Mouse (Mus musculus) C2C12 (cell line): Measurements from ENCODE around the gene Sec16a. TPM values are rescaled to one million over a fixed set of nuclear protein-coding genes. Genes with fewer than 3 reads are reported as not detected.

Experiments used
- H3K27me3 ChIP-seq: one replicate; pipeline ENCODE4 v1.6.1; 2011; ENCODE audit not compliant: control insufficient read depth, insufficient read depth, insufficient read length
- H3K36me3 ChIP-seq: one replicate; pipeline ENCODE4 v1.6.1; 2011; ENCODE audit not compliant: control insufficient read depth, insufficient read depth
- H3K4me3 ChIP-seq: one replicate; pipeline ENCODE4 v1.5.1; 2011; ENCODE audit warnings: mild to moderate bottlenecking, control low read depth; ENCODE audit not compliant: poor library complexity, insufficient read depth, severe bottlenecking
- H3K79me2 ChIP-seq: one replicate; pipeline ENCODE4 v1.6.1; 2011; ENCODE audit not compliant: control insufficient read depth, insufficient read depth
- H3K79me3 ChIP-seq: one replicate; pipeline ENCODE4 v1.6.1; 2011; ENCODE audit warnings: low read depth, control low read depth
- H3ac ChIP-seq: one replicate; pipeline ENCODE3; 2011; ENCODE audit warnings: low read depth; ENCODE audit not compliant: control insufficient read depth, insufficient read length
- CEBPB ChIP-seq: IDR thresholded peaks from one replicate; pipeline ENCODE4 v1.6.1; 2011; ENCODE audit warnings: low read depth, mild to moderate bottlenecking, control low read depth, moderate library complexity
- CTCF ChIP-seq: IDR thresholded peaks from one replicate; pipeline ENCODE4 v1.5.1; 2011; ENCODE audit not compliant: control insufficient read depth, insufficient read depth, insufficient read length
- FOSL1 ChIP-seq: IDR thresholded peaks from one replicate; pipeline ENCODE4 v1.8.0; 2011; ENCODE audit warnings: mild to moderate bottlenecking, low read length; ENCODE audit not compliant: poor library complexity, insufficient read depth, severe bottlenecking
- MAX ChIP-seq: IDR thresholded peaks from one replicate; pipeline ENCODE4 v1.6.1; 2011; ENCODE audit warnings: mild to moderate bottlenecking, control low read depth
- MYOD1 ChIP-seq: IDR thresholded peaks from one replicate; pipeline ENCODE4 v1.6.1; 2011; ENCODE audit warnings: low read depth; ENCODE audit not compliant: control insufficient read depth, insufficient read length
- MYOG ChIP-seq: IDR thresholded peaks from one replicate; pipeline ENCODE4 v1.6.1; 2011; ENCODE audit not compliant: control insufficient read depth, insufficient read length; ENCODE audit errors: extremely low read depth
- USF1 ChIP-seq: IDR thresholded peaks from one replicate; pipeline ENCODE4 v1.6.1; 2011; ENCODE audit warnings: low read depth, mild to moderate bottlenecking, control low read depth, moderate library complexity
- polyA plus RNA-seq: library from polyadenylated mRNA; unstranded; fragments of >200 nt; fragmentation: generic; extraction: Trizol; gene quantifications from one replicate; pipeline ENCODE4 v1.2.1, GENCODE M21; 2012; ENCODE audit warnings: missing spikeins

The Sec16a gene
- polyA plus RNA-seq, 1 experiment, result 19.5 TPM

- Histone ChIP-seq H3K27me3 (no peaks in the 10 kb centered on the region), H3ac (no peak overlapping the region), H3K36me3 (no peaks in the 10 kb centered on the region), H3K79me3 (no peaks in the 10 kb centered on the region), H3K79me2 (peaks cover under 1% of the 10 kb centered on the region), H3K4me3 (no peak overlapping the region)
- TF ChIP-seq CTCF (no peak), MAX (no peak), CEBPB (no peak), USF1 (no peak), MYOD1 (no peak), MYOG (no peak), FOSL1 (no peak)
Measured at GRCm38 (mm10) chr2:26487322-26488021, 42.5 kb upstream of the Sec16a start.

DNA sequence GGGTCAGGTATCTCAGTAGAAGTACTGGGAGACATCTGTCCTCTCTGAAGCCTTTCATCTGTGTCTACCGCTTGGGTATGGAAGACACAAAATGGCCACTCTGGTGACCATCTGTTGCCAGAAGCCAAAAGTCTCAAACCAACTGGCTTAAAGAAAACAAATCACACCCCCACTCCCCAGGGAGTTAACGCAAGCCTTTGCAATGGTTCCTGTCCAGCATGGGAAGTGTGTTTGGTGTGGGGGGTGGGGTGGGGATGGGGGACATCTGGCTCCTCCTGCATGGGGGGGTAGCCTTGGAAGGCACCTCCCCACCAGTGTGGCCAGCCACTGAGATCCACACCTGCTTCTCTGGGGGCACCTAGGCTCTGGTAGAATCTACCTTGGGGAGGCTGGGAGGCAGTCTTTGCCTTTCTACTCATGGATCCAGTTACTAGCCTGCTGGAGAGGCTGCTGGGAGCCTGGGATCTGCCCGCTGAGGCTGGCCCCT, 41.9 kb upstream of the Sec16a start:
- H3K79me3 ChIP-seq, result no peaks in the 10 kb centered on the region
- no peak for TF ChIP-seq FOSL1
- TF ChIP-seq CEBPB, result no peak
- no peak for TF ChIP-seq USF1
- no peak for TF ChIP-seq CTCF
- TF ChIP-seq MAX, result no peak
- no peak for TF ChIP-seq MYOG
- no peak for TF ChIP-seq MYOD1
- no peaks in the 10 kb centered on the region for H3K79me2 ChIP-seq
- no peaks in the 10 kb centered on the region for H3K36me3 ChIP-seq
- no peak overlapping the region for H3ac ChIP-seq
- H3K27me3 ChIP-seq, result no peaks in the 10 kb centered on the region
- H3K4me3 ChIP-seq, result no peak overlapping the region

- no peaks in the 10 kb centered on the region for H3K79me3 ChIP-seq
- TF ChIP-seq CTCF (no peak), MAX (no peak), MYOD1 (no peak), MYOG (no peak), USF1 (no peak), FOSL1 (no peak), CEBPB (no peak)
Measured at GRCm38 (mm10) chr2:26486264-26486810, 41.3 kb upstream of the Sec16a start.

GRCm38 (mm10) chr2:26485710-26486109, 40.7 kb upstream of the Sec16a start:
- TF ChIP-seq FOSL1 (no peak), MYOG (no peak), CTCF (no peak), USF1 (no peak), MYOD1 (no peak), CEBPB (no peak), MAX (no peak)
- Histone ChIP-seq H3K27me3 (no peaks in the 10 kb centered on the region), H3K4me3 (no peak overlapping the region), H3K79me2 (no peaks in the 10 kb centered on the region), H3K79me3 (no peaks in the 10 kb centered on the region), H3ac (no peak overlapping the region), H3K36me3 (no peaks in the 10 kb centered on the region)

More at GRCm38 (mm10) chr2:26486264-26486810, 41.3 kb upstream of the Sec16a start:
- no peak overlapping the region for H3ac ChIP-seq
- no peak overlapping the region for H3K4me3 ChIP-seq
- no peaks in the 10 kb centered on the region for H3K36me3 ChIP-seq
- no peaks in the 10 kb centered on the region for H3K79me2 ChIP-seq
- no peaks in the 10 kb centered on the region for H3K27me3 ChIP-seq

GRCm38 (mm10) chr2:26485278-26485677, 40.3 kb upstream of the Sec16a start:
- no peak for TF ChIP-seq FOSL1
- TF ChIP-seq MYOD1, result peak; percentile 32
- TF ChIP-seq MAX, result no peak
- no peak for TF ChIP-seq CEBPB
- Histone ChIP-seq H3ac (no peak overlapping the region), H3K27me3 (no peaks in the 10 kb centered on the region), H3K79me2 (no peaks in the 10 kb centered on the region), H3K36me3 (no peaks in the 10 kb centered on the region), H3K4me3 (no peak overlapping the region), H3K79me3 (no peaks in the 10 kb centered on the region)

DNA sequence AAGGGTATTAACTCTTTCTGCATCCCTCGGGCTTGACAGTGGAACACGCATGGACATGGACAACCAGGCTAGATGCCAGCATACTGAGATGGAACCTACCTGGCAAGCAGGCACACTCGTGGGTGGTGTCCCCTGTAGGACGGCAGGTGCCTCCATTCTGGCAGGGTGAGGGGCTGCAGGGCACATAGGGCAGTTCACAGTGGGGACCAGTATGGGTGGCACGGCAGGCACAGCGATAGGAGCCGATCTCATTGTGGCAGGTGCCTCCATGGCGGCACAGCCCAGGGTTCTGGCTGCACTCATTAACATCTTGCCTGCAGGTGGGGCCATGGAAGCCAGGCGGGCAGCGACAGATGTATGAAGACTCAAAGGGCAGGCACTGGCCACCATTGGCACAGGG, 39.2 kb upstream of the Sec16a start:
- no peaks in the 10 kb centered on the region for H3K36me3 ChIP-seq
- no peaks in the 10 kb centered on the region for H3K27me3 ChIP-seq
- H3K79me2 ChIP-seq, result no peaks in the 10 kb centered on the region
- TF ChIP-seq MYOD1, result no peak
- no peak for TF ChIP-seq MYOG
- no peak for TF ChIP-seq CEBPB
- no peak for TF ChIP-seq CTCF
- no peak for TF ChIP-seq FOSL1
- TF ChIP-seq MAX, result no peak
- no peak for TF ChIP-seq USF1
- no peaks in the 10 kb centered on the region for H3K79me3 ChIP-seq
- H3K4me3 ChIP-seq, result no peak overlapping the region
- no peak overlapping the region for H3ac ChIP-seq
